Mouse (Mus musculus) right cerebral cortex, adult 18-20 months (tissue): Measurements from ENCODE around the gene Washc4.

Source experiments
- DNase-seq: peaks from one replicate; pipeline ENCODE4 v3.0.0; 2022; ENCODE audit warnings: mixed read lengths

Gene Washc4

GRCm38 (mm10) chr10:83641641-83642040 lies 98.1 kb downstream of the Washc4 start:
- no peak for DNase-seq

GRCm38 (mm10) chr10:83644167-83644566 lies 100.6 kb downstream of the Washc4 start:
- no peak for DNase-seq

- DNase-seq = no peak
These were observed 101.5 kb downstream of the Washc4 start for GRCm38 (mm10) chr10:83644865-83645715.

- no peak for DNase-seq
These were observed 102.1 kb downstream of the Washc4 start for GRCm38 (mm10) chr10:83645716-83645990.
